Mouse (Mus musculus): ENCODE measurements around the gene Arid3c.
"Not testable (repeated sequence)": the region's sequence is repeated elsewhere in the genome, so short reads cannot be mapped to it uniquely, and the experiment has no call there.

The Arid3c gene

GRCm38 (mm10) chr4:41731052-41731765 lies at the start of gene Arid3c:
Gene Arid3c, minus strand, starts transcription at chr4:41731142.
- DNase-seq (ENCODE audit: low spot score) = no peak

GRCm38 (mm10) chr4:41775840-41776239 lies 44.9 kb upstream of the Arid3c start:
- DNase-seq (ENCODE audit: low spot score) = not testable (repeated sequence)

- DNase-seq (ENCODE audit: low spot score) = not testable (repeated sequence)
Measured at GRCm38 (mm10) chr4:41774506-41774905, 43.6 kb upstream of the Arid3c start.

GRCm38 (mm10) chr4:41774002-41774401 lies 43.1 kb upstream of the Arid3c start, which contains the start of gene Ccl27a:
Gene Ccl27a, minus strand, starts transcription at chr4:41774247.
- peak; percentile 72 for DNase-seq (ENCODE audit: low spot score)

- peak; percentile 64 for DNase-seq (ENCODE audit: low spot score)
Measured at GRCm38 (mm10) chr4:41773502-41773901, 42.6 kb upstream of the Arid3c start.

- not testable (repeated sequence) for DNase-seq (ENCODE audit: low spot score)
Measured at GRCm38 (mm10) chr4:41772946-41773345, 42.0 kb upstream of the Arid3c start.

- not testable (repeated sequence) for DNase-seq (ENCODE audit: low spot score)
Measured at GRCm38 (mm10) chr4:41767301-41767700, 36.4 kb upstream of the Arid3c start.

GRCm38 (mm10) chr4:41763176-41763575 lies 32.2 kb upstream of the Arid3c start:
- not testable (repeated sequence) for DNase-seq (ENCODE audit: low spot score)

GRCm38 (mm10) chr4:41762688-41763114 lies 31.8 kb upstream of the Arid3c start:
- not testable (repeated sequence) for DNase-seq (ENCODE audit: low spot score)

GRCm38 (mm10) chr4:41762099-41762687 lies 31.3 kb upstream of the Arid3c start:
- no peak for DNase-seq (ENCODE audit: low spot score)

GRCm38 (mm10) chr4:41761680-41762079 lies 30.7 kb upstream of the Arid3c start:
- no peak for DNase-seq (ENCODE audit: low spot score)

- DNase-seq (ENCODE audit: low spot score) = no peak
Measured at GRCm38 (mm10) chr4:41760911-41761310, 30.0 kb upstream of the Arid3c start.

- peak; percentile 36 for DNase-seq (ENCODE audit: low spot score)
Measured at GRCm38 (mm10) chr4:41760288-41760721, 29.4 kb upstream of the Arid3c start.

GRCm38 (mm10) chr4:41759656-41760287 lies 28.8 kb upstream of the Arid3c start:
- DNase-seq (ENCODE audit: low spot score) = no peak

GRCm38 (mm10) chr4:41759206-41759605 lies 28.3 kb upstream of the Arid3c start:
- DNase-seq (ENCODE audit: low spot score) = no peak

- DNase-seq (ENCODE audit: low spot score) = no peak
Measured at GRCm38 (mm10) chr4:41758701-41759100, 27.8 kb upstream of the Arid3c start.

GRCm38 (mm10) chr4:41758021-41758420 lies 27.1 kb upstream of the Arid3c start:
- DNase-seq (ENCODE audit: low spot score) = no peak

- no peak for DNase-seq (ENCODE audit: low spot score)
Measured at GRCm38 (mm10) chr4:41757321-41757720, 26.4 kb upstream of the Arid3c start.

- DNase-seq (ENCODE audit: low spot score) = no peak
Measured at GRCm38 (mm10) chr4:41756440-41756839, 25.5 kb upstream of the Arid3c start.

- DNase-seq (ENCODE audit: low spot score) = peak; percentile 81
Measured at GRCm38 (mm10) chr4:41755338-41756305, 24.7 kb upstream of the Arid3c start, which contains the start of gene Sigmar1. Gene Sigmar1, minus strand, starts transcription at chr4:41756157.

- peak; percentile 20 for DNase-seq (ENCODE audit: low spot score)
Measured at GRCm38 (mm10) chr4:41754797-41755337, 23.9 kb upstream of the Arid3c start, which contains the start of gene Galt. Gene Galt, plus strand, starts transcription at chr4:41755228.

Data from spleen, adult 12 weeks (tissue).